Mouse (Mus musculus) thymus, postnatal 14 days (tissue): Measurements from ENCODE around the gene Olfr370.

Experiments
- DNase-seq: peaks from one replicate; pipeline ENCODE4 v3.0.0; 2021

Gene Olfr370

DNA sequence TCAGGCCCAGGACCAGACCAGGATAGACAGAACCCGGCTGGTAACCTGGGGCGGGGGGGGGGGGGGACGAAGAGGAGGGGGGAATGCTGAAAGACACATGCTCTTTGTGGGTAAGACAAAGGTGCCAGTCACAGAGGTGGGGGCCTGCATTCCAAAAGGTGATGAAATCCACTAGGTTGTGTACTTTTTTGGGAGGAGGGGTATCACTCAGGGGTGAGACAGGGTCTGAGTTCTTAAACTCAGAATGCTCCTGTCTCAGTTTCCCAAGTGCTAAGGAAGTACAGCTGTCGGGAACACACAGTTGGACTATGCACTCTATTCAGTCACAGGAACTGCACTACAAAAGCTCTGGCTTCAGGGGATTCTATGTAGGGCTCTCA lies 40.9 kb downstream of the Olfr370 start:
- no peak for DNase-seq

DNA sequence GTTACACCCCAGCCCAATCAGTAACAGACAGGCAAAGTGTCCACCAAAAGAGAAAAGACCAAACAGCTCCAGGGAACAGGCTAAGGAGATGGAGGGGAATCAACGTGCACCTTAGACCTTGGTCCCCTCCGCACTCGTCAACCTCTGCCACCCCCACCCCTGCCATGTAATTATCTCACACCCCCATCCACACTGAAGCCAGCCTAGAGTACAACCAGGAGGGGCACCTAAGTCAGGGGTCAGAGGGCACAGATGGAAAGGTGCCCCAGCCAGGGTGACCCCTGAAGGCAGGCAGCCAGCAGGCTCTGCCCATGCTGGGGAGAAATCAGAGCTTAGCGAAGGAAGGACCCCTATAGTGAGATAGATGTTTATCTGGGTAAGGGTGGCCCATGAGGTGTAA lies 41.3 kb downstream of the Olfr370 start:
- DNase-seq: no peak

DNA sequence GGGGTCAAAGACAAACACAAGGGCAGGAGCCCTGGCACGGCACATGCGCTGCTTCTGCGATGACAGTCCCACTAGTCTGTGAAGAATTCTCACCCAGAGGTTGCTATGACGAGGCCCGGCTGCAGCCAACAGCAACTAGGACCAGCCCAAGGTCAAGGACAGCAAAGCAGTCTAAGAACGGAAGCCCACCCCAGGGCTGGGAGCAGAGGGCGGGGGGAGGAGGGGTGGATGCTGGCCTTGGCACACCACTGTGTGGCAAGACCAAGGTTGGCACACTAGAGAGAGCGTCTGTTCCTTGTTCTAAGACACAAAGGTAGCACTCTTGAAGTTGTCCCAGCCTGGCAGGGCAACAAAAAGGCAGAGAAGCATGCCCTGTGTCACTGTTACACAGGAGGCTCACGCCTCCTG lies 41.8 kb downstream of the Olfr370 start:
- DNase-seq: peak; percentile 1

DNA sequence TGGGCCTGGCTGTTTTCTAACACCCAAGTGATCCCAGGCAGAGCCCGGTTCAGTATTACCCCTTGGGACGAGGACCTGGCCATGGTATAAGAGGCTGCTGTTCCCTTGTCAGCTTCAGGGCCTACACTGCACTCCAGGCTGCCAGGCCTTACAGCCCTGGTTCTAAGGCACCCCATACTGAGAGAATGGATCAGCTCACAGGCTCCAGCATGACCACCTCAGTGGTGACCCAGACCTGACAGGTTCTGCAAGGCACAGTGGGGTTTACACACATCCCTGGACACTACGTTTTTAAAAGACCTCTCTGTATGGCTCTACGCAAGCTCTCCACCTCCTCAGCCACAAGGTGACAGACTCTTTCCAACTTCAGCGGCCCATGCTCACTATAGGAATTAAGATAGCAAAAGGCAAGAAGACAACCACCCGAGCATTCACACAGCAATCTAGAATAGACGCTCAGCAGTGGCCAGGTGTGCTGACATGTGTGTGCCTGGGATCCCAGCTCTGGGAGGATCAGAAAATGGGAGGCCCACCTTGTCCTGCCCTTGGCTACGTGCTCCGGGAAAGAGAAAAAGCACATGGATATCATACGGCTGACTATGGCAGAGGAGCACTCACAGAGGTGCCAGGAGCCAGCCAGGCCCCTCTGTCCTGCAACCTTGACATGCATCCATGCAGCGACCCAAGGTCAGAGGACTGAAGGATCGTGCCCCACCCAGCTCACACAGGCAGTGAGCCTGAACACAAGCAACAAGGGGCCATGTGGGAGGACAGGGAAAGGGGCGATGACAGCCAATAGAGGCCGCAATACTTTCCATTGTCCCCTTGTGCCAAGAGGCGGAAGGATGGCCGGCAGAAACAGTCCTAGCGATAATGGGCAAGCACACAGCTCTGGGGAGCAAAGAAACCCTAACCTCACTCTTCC lies 42.8 kb downstream of the Olfr370 start:
- DNase-seq: peak; percentile 2

DNA sequence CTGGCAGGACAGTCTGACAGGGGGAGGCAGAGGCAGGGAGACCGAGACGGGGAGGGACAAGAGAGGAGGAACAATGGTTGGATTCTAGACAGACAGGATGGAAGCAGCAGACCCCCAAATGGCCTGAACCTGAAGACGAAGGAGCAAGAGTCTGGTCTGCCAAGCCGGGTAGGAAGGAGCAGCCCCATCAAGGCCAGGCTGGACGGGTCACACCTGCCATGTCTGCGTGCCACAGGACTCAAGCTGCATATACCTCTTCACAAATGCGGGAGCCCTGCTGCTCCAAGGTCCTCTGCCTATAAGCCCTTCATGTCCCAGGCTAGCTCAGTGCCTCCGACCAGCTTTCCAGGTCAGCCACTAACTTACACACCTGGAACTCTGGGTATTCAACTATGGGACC lies 44.1 kb downstream of the Olfr370 start:
- DNase-seq: peak; percentile 1

DNA sequence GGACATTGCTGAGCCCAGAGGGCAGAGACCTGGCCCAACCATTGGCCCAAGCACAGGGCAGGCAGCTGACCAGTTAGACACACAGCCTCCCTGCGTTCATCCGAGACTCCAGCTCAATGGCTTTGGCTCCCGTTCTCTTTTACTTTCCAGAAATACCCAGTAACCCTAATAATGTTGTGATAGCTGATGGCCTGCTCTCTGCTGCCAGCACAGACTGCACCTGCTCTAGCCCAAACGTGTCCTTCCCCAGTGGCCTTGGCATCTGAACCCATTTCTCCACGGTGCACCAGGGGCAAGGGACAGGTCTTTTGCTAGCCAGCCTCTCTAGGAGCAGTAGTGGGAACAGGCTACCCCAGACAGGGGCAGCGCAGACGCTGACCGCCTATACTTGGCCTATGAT lies 45.2 kb downstream of the Olfr370 start:
- DNase-seq: no peak

GRCm38 (mm10) chr8:83582226-83582625 lies 46.6 kb downstream of the Olfr370 start:
- no peak for DNase-seq

GRCm38 (mm10) chr8:83583236-83583635 lies 47.7 kb downstream of the Olfr370 start:
- no peak for DNase-seq

GRCm38 (mm10) chr8:83584771-83585170 lies 49.2 kb downstream of the Olfr370 start:
- no peak for DNase-seq

GRCm38 (mm10) chr8:83585333-83585732 lies 49.8 kb downstream of the Olfr370 start:
- DNase-seq: no peak

DNA sequence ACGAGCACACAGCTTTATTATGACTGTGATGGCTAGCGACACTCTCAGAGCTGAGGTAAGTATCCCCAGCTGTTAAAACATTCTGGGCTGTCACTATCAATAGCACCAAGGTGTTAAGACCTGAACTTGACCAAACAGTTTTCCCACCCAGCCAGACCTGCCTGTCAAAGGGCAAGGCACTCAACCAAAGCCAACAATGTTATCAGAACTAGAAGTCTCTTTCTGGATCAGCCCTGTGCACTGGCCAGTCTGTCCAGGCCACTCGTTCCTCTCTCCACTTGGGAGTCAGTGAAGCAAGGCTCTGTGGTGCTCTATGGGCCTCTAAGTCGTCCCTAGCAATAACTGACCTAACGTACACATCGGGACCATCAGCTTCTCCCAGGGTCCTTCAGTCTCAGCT lies 52.1 kb downstream of the Olfr370 start:
- DNase-seq: no peak

DNA sequence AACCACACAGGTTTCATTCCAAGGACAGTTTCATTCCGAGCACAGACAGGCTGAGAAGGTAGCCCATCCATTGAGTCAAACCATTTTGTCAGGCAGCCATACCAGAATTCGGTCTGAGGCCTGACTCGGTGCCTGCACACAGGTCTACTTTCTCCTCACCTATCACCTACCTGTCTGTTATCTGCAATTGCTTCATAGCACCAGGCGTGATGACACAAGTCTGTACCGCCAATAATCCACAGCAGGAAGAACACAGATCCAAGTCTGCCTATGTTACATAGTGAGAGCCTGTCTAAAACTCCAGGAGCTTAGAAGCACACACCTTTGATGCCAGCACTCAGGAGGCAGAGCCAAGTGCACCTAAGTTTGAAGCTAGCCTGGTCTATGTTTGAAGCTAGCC lies 53.3 kb downstream of the Olfr370 start:
- DNase-seq: no peak

DNA sequence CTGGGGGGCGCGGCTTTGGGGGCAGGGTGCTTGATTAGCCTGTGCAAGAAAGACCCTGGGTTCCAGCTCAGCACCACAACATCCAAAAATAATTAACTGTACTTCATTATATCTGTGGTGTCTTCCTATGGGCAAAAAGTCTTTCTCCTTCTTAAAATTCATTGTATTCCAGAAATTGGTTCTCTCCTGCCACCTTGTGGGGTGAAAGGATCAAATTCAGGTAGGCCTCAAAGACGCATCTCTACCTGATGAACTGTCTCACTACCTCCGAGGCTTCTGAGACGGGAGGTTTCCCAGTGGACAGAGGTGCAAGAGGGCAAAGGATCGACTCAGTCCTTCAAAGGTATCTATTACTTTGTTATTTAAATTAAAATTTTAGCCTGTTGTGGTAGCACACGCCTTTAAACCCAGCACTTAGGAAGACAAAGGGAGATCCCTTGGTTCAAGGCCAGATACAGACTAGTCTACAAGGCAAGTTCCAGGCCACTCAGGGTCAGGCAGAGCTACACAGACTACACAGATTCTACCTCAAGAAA lies 55.0 kb downstream of the Olfr370 start:
- DNase-seq: peak; percentile 26

DNA sequence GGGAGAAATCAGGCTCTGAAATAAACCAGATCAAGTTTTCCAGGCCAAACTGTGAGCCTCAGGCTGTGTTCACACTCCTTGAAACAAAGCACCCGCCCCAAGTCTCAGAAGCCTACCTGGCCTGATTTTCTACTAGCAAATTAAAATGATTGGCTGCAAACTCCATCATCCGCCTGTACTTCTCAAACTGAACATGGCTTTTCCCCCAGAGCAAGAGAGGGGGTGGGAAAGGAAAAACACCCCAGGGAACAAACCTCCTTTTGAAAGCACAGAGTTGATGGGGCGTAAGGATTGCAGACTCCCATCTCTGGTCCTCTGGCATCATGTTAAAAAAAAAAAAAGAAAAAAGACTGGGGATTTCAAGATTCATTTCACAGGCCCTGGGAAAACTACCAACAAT lies 57.1 kb downstream of the Olfr370 start:
- no peak for DNase-seq

- DNase-seq: no peak
Observed at GRCm38 (mm10) chr8:83593325-83594166, 58.0 kb downstream of the Olfr370 start.

DNA sequence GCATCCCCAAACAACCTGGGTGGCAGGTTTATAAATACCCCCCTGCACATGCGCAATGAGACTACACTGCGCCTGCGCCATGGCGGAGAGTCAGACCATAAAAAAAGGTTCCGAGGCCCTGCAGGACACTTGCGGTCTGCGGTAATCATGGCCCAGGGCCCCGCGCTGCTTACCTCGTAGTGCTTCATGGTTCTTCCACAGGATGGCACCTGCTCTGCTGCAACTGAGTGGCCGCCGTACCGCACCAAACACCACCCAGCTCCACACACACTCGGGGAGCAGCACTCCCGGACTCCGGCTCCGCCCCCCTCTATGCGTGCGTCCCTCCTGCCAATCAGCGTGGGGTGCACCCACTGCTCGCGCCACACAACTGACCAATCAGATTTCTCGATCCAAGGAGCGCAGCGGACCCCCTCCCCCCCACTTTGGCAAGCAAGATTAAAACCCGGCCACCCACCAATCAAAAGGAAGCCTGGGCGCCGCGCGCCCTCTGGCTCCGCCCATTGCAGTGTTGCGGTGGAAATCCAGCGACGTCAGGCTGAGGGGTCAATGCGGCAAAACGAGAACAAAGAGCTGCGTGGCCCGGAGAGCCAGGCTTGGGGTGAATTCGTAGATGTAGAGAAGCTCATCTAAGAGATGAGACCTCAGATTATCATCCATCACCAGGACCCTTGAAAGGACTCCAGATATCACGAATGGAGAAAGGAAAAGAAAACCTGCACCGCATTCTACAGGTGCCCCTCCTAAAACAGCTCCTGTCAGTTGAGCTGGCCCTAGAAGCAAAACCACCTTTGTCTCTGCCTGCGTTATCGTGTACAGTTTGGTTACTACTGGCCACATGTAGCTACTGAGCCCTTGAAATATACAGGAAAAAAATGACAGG lies 58.8 kb downstream of the Olfr370 start:
- peak; percentile 97 for DNase-seq
